ENCODE assay signal across 16 mouse cellular contexts in genomic region chr13:37587911-37588310, GRCm38 (mm10).
"Had no signal": no experiment of that assay in that cellular context is flagged by ENCODE, and none has a peak within 500 bp of the region (broad histone marks: within the 10 kb centered on the region; RNA-seq: fewer than 3 reads in every experiment).

No protein-coding gene starts in this region.

- DNase-seq: lung, adult 2 months; lung, postnatal 4 days; midbrain, embryonic 14.5 days; right cerebral cortex, postnatal 14 days; thymus, adult 2 months; thymus, postnatal 14 days; thymus, postnatal 36 days had no signal

- H3K4me3 ChIP-seq: lung, embryonic 15.5 days; midbrain, embryonic 10.5 days; midbrain, embryonic 12.5 days; neural tube, embryonic 12.5 days; stomach, embryonic 15.5 days had no signal

- H3K36me3 ChIP-seq: lung, embryonic 15.5 days; midbrain, embryonic 10.5 days; midbrain, embryonic 12.5 days; neural tube, embryonic 12.5 days; stomach, embryonic 15.5 days had no signal

- H3K9ac ChIP-seq: liver, embryonic 14.5 days; lung, embryonic 15.5 days; midbrain, embryonic 12.5 days; neural tube, embryonic 12.5 days; stomach, embryonic 15.5 days had no signal

- ATAC-seq: lung, postnatal 0 days; midbrain, embryonic 16.5 days had no signal

- H3K9me3 ChIP-seq: lung, embryonic 15.5 days; midbrain, embryonic 10.5 days; midbrain, embryonic 12.5 days; neural tube, embryonic 12.5 days; stomach, embryonic 15.5 days had no signal

- H3K27me3 ChIP-seq: lung, embryonic 15.5 days; midbrain, embryonic 12.5 days; neural tube, embryonic 12.5 days; stomach, embryonic 15.5 days had no signal

- H3K27ac ChIP-seq: liver, embryonic 14.5 days; lung, embryonic 15.5 days; midbrain, embryonic 10.5 days; midbrain, embryonic 12.5 days; neural tube, embryonic 12.5 days; stomach, embryonic 15.5 days; stomach, postnatal 0 days had no signal

- H3K4me2 ChIP-seq: lung, embryonic 15.5 days; midbrain, embryonic 12.5 days; neural tube, embryonic 12.5 days; stomach, embryonic 15.5 days had no signal

- H3K4me1 ChIP-seq: lung, embryonic 15.5 days; midbrain, embryonic 12.5 days; neural tube, embryonic 12.5 days; stomach, embryonic 15.5 days had no signal
